ENCODE assay signal across 23 mouse cellular contexts in genomic region chr6:122989876-122990437, GRCm38 (mm10). TPM values are rescaled to one million over a fixed set of nuclear protein-coding genes. Genes with fewer than 3 reads are reported as not detected.
"Had no signal": no experiment of that assay in that cellular context is flagged by ENCODE, and none has a peak within 500 bp of the region (broad histone marks: within the 10 kb centered on the region; RNA-seq: fewer than 3 reads in every experiment).

Clec4a4 (plus strand) TSS chr6:122990367.

- H3K4me1 ChIP-seq: limb, embryonic 12.5 days; liver, embryonic 15.5 days; midbrain, embryonic 12.5 days had no signal

- H3K27me3 ChIP-seq: limb, embryonic 12.5 days; liver, embryonic 15.5 days; midbrain, embryonic 12.5 days had no signal

- H3K9ac ChIP-seq: limb, embryonic 12.5 days; liver, embryonic 15.5 days; lung, embryonic 14.5 days; midbrain, embryonic 12.5 days had no signal

- DNase-seq: kidney, adult 8-10 months; kidney, postnatal 25 days; lung, embryonic 14.5 days; lung, postnatal 14 days; right cerebral cortex, adult 18-20 months; right cerebral cortex, postnatal 25 days; thymus, adult 2 months; thymus, postnatal 25 days had no signal

- ATAC-seq: intestine, postnatal 0 days; midbrain, embryonic 16.5 days had no signal

- H3K27ac ChIP-seq: limb, embryonic 12.5 days; liver, embryonic 15.5 days; midbrain, embryonic 12.5 days had no signal

- H3K4me3 ChIP-seq: limb, embryonic 12.5 days; liver, embryonic 15.5 days; midbrain, embryonic 12.5 days had no signal

- H3K4me2 ChIP-seq: limb, embryonic 12.5 days; liver, embryonic 11.5 days; liver, embryonic 15.5 days; lung, embryonic 14.5 days; midbrain, embryonic 12.5 days had no signal

- H3K36me3 ChIP-seq: limb, embryonic 12.5 days; liver, embryonic 15.5 days; midbrain, embryonic 12.5 days had no signal

- H3K9me3 ChIP-seq: liver, embryonic 15.5 days had no signal

RNA-seq across cellular contexts. Expression of gene Clec4a4, which starts in this region (rescaled TPM):
- total RNA-seq: layer of hippocampus, postnatal 25 days; left cerebral cortex, adult 8-10 months; left cerebral cortex, postnatal 36 days; megakaryocyte-erythroid progenitor cell, adult 5-6 weeks had no signal
- polyA plus RNA-seq: intestine, postnatal 0 days; kidney, embryonic 16.5 days; limb, embryonic 12.5 days; liver, embryonic 15.5 days; lung, embryonic 14.5 days; midbrain, embryonic 12.5 days; midbrain, embryonic 16.5 days; neural tube, embryonic 14.5 days; stomach, embryonic 14.5 days; testis, adult 2 months; thymus, adult 2 months; urinary bladder, adult 2 months had no signal
